Mouse (Mus musculus): ENCODE data around the gene Mrps22. TPM values are rescaled to one million over a fixed set of nuclear protein-coding genes. Genes with fewer than 3 reads are reported as not detected.

The Mrps22 gene
- polyA plus RNA-seq, 1 experiment from 2014 or later, result 49.8 TPM

- no peaks in the 10 kb centered on the region for H3K27me3 ChIP-seq (ENCODE audit: control insufficient read depth, insufficient read depth, low read length)
- 0 out of 2 replicates have a peak overlapping the region, but pooled peaks have one; percentile 96 for H3K4me3 ChIP-seq (replicated peaks; ENCODE audit: low read length)
- H3K27ac ChIP-seq, result no peak overlapping the region
- DNase-seq (ENCODE audit: low spot score), result no peak
- peaks cover 32% of the 10 kb centered on the region for H3K36me3 ChIP-seq (replicated peaks; ENCODE audit: control insufficient read depth, insufficient read depth)
- ATAC-seq (ENCODE audit: low FRiP score), result no peak
- WGBS, result 96% methylated on average over 6 of the region's 6 CpGs
- peak overlapping the region; percentile 93; the same call in 1 of the 2 replicates for H3K4me2 ChIP-seq (replicated peaks)
- peaks cover 14% of the 10 kb centered on the region for H3K4me1 ChIP-seq (replicated peaks; ENCODE audit: control insufficient read depth, insufficient read depth, low read length)
- H3K9me3 ChIP-seq (ENCODE audit: control insufficient read depth, low read length), result no peaks in the 10 kb centered on the region
- no peak overlapping the region for H3K9ac ChIP-seq
Measured at GRCm38 (mm10) chr9:98600094-98600493, 1.4 kb downstream of the Mrps22 start.

- WGBS, result 96% methylated on average over 4 of the region's 4 CpGs
- no peaks in the 10 kb centered on the region for H3K4me1 ChIP-seq (replicated peaks; ENCODE audit: control insufficient read depth, insufficient read depth, low read length)
- no peak overlapping the region for H3K9ac ChIP-seq
- H3K27me3 ChIP-seq (ENCODE audit: control insufficient read depth, insufficient read depth, low read length), result no peaks in the 10 kb centered on the region
- no peaks in the 10 kb centered on the region for H3K9me3 ChIP-seq (ENCODE audit: control insufficient read depth, low read length)
- no peak for DNase-seq (ENCODE audit: low spot score)
- peaks cover 91% of the 10 kb centered on the region for H3K36me3 ChIP-seq (replicated peaks; ENCODE audit: control insufficient read depth, insufficient read depth)
- no peak overlapping the region for H3K4me3 ChIP-seq (replicated peaks; ENCODE audit: low read length)
- H3K4me2 ChIP-seq (replicated peaks), result no peak overlapping the region
- H3K27ac ChIP-seq, result no peak overlapping the region
- ATAC-seq (ENCODE audit: low FRiP score), result no peak
Measured at GRCm38 (mm10) chr9:98583852-98584251, 17.6 kb downstream of the Mrps22 start.

- WGBS, result under 1% methylated on average over 76 of the region's 76 CpGs
- Histone ChIP-seq H3K4me1 (replicated peaks; ENCODE audit: control insufficient read depth, insufficient read depth, low read length) (peaks cover 14% of the 10 kb centered on the region), H3K36me3 (replicated peaks; ENCODE audit: control insufficient read depth, insufficient read depth) (peaks cover 7% of the 10 kb centered on the region), H3K9me3 (ENCODE audit: control insufficient read depth, low read length) (no peaks in the 10 kb centered on the region), H3K27ac (peak within 1 kb of the TSS; percentile 83), H3K9ac (peak within 1 kb of the TSS; percentile 83), H3K4me3 (replicated peaks; ENCODE audit: low read length) (peak within 1 kb of the TSS; percentile 68), H3K4me2 (replicated peaks) (peak within 1 kb of the TSS; percentile 79), H3K27me3 (ENCODE audit: control insufficient read depth, insufficient read depth, low read length) (no peaks in the 10 kb centered on the region)
- DNase-seq (ENCODE audit: low spot score), result peak; percentile 99
- ATAC-seq (ENCODE audit: low FRiP score), result peak; percentile 100
Measured at GRCm38 (mm10) chr9:98563137-98564126, 38.0 kb downstream of the Mrps22 start, which contains the start of gene Copb2. Gene Copb2 (plus strand): TSS chr9:98563721.

GRCm38 (mm10) chr9:98544042-98544441 is 57.4 kb downstream of the Mrps22 start:
- WGBS, result 87% methylated on average over 3 of the region's 3 CpGs
- Histone ChIP-seq H3K9ac (no peak overlapping the region), H3K9me3 (ENCODE audit: control insufficient read depth, low read length) (no peaks in the 10 kb centered on the region), H3K4me2 (replicated peaks) (no peak overlapping the region), H3K27ac (no peak overlapping the region), H3K4me1 (replicated peaks; ENCODE audit: control insufficient read depth, insufficient read depth, low read length) (no peaks in the 10 kb centered on the region), H3K4me3 (replicated peaks; ENCODE audit: low read length) (no peak overlapping the region), H3K27me3 (ENCODE audit: control insufficient read depth, insufficient read depth, low read length) (peaks cover 5% of the 10 kb centered on the region), H3K36me3 (replicated peaks; ENCODE audit: control insufficient read depth, insufficient read depth) (no peaks in the 10 kb centered on the region)
- ATAC-seq (ENCODE audit: low FRiP score) (no peak), DNase-seq (ENCODE audit: low spot score) (no peak)

Other genes with a start within 250 kb of the Mrps22 start
- 57.7 and 77.1 TPM in 2 replicates for gene Rbp1, start 178.7 kb downstream of the Mrps22 start, polyA plus RNA-seq (2014; fragmentation: Nextera tagmentation; extraction: Ambion mirVana)
- 0.67 and 1.8 TPM in 2 replicates for gene Rbp2, start 115.5 kb downstream of the Mrps22 start, polyA plus RNA-seq (2014; fragmentation: Nextera tagmentation; extraction: Ambion mirVana)
- 136 and 151 TPM in 2 replicates for gene Copb2, start 37.9 kb downstream of the Mrps22 start, polyA plus RNA-seq (2014; fragmentation: Nextera tagmentation; extraction: Ambion mirVana)
- gene Prr23a1, start 240.8 kb upstream of the Mrps22 start, polyA plus RNA-seq (2014; fragmentation: Nextera tagmentation; extraction: Ambion mirVana), result 0.54 TPM in 1 of 2 replicates, not detected in the other

Measured in hindbrain, embryonic 14.5 days (tissue).